Mouse (Mus musculus) neutrophil, adult 59 days (primary cell): Measurements from ENCODE around the gene Vstm2a. TPM values are rescaled to one million over a fixed set of nuclear protein-coding genes. Genes with fewer than 3 reads are reported as not detected.

Source experiments
- total RNA-seq, 2 experiments: library from RNA; stranded (reverse); gene quantifications; 1 replicate in 1 of 2; 2 replicates in 1 of 2; pipeline ENCODE4 v1.2.4; 2023

Vstm2a gene
- total RNA-seq: not detected

GRCm38 (mm10) chr11:16257473-16257921 is at the start of gene Vstm2a:
Gene Vstm2a (plus strand): TSS chr11:16257724.

